Mouse (Mus musculus) heart, postnatal 36 days (tissue): ENCODE data around the gene Fam160a1. TPM values are rescaled to one million over a fixed set of nuclear protein-coding genes. Genes with fewer than 3 reads are reported as not detected.

Source experiments
- DNase-seq, 2 experiments: peaks; one replicate each; pipeline ENCODE4 v3.0.0; 2021 to 2022
- intact Hi-C: fragments of 180-260 bp; cut with DNase I; formaldehyde crosslinking; loops from one replicate; pipeline ENCODE4 v1.15.1; 2025
- total RNA-seq, 2 experiments: library from RNA; stranded (reverse); gene quantifications; 2 replicates each; pipeline ENCODE4 v1.2.3; 2021

The Fam160a1 gene
- total RNA-seq, result 10 to 100 TPM; 46.4 to 67.6 TPM

- intact Hi-C loops, result no loop called here
Measured at GRCm38 (mm10) chr3:85817191-85817590, at the start of gene Fam160a1. Gene Fam160a1 (minus strand): TSS chr3:85817291.

DNA sequence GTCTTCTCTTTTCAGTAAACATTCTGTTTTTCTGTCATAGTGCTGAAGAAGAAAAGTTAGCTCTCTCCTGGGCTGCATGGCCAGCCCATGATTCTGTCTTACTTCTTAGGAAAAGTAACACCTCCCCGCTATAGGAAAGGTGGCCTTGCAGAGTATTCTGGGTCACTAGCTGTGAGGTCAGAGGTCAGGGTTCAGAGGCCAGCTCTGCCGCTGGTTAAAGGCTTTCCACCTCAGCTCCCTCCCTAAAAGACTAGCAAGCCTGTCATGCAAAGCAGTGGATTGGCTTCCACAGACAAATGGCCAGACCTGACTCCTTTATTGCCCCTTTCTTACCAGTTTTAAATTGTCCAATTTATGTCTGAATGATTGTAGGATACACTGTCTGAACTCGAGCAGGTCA is 46.9 kb upstream of the Fam160a1 start:
- DNase-seq, result no peak
- intact Hi-C loops, result no loop called here

More at GRCm38 (mm10) chr3:85817191-85817590, at the start of gene Fam160a1:
- no peak for DNase-seq

- intact Hi-C loops, result no loop called here
Measured at GRCm38 (mm10) chr3:85862886-85863285, 45.8 kb upstream of the Fam160a1 start.

DNA sequence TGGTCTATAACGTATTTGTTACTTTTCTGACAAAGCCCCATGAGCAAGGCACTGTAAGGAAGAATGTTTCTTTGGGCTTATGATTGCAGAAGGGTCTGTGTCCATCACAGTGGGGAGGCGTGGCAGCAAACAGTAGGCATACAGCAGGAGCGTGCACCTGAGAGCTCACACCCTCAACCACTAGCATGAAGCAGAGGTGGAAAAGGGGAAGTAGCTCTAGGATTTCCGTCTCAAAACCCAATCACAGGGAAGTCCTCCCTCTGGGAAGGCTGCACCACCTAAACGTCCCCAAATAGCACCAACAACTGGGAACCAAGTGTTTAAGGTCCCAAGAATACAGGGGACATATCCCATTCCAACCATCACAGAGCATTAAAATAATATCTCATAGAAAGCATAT is 43.9 kb upstream of the Fam160a1 start:
- no peak for DNase-seq
- intact Hi-C loops, result no loop called here

More at GRCm38 (mm10) chr3:85862886-85863285, 45.8 kb upstream of the Fam160a1 start:
- no peak for DNase-seq

DNA sequence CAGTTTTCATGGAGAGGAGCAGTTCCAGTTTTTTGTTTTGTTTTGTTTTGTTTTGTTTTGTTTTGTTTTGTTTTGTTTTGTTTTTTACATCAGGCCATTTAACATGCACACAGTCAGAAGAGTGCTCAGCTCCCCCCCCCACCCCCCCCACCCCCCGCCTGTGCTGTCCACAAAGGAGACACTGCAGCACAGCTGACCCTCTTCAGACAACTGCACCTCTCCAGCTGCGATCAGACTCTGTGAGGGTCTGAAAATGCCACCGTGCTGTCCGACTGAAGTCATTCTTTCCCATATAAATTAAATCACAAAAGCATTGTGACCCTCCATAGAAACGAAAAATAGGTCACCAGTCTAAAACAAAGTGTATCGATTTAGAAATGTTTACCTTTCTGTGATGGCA is 42.2 kb upstream of the Fam160a1 start:
- DNase-seq, result no peak
- intact Hi-C loops, result loop anchor here (5.0 kb wide), 1 partner anchor 47 kb away; no protein-coding TSS in a partner anchor

DNA sequence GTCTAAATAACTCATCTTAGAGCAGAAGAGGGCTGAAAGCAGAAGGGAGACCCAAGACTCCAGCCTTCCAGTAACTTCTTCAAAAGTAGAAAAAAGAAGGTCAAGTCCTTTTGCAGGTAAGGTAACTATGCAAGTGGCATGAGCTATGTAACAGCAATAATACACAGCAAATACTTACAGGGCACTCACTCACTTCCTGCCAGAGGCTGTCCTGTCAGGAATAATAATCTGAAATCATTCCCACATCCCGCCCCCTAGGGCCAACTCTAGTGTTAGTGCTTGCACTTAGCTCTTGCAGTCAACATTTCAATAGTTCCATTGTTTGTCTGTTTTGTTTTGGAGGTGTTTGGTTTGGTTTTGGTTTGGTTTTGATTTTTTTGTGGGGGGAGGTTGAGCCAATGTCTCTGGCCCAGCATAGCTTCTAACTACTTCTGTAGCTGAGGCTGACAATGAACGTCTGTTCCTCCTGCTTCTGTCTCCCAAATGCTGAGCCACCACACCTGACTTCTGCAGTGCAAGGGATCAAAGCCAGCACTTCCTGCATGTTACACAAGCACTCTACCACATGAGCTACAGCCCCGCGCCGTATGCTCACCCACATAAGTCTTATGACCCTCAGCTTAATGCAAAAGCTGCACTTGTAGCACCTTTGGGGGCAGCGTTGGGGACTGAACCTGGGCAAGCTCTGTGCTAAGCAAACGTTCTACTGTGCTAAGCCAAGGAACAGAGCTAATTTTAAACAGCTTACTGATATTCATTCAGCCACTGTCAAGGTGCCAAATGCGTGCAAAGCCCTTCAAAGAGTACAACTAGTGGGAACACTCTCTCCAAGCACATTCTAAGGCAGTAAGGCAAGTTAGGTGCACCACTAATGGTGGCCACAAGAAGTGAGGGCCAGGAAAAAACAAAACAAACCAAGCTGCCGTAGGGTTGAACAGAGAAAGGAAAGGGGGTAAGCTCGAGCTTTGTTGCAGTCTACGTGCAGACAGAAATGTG is 41.3 kb upstream of the Fam160a1 start:
- intact Hi-C loops, result loop anchor here (1.0 to 5.0 kb wide), 2 partner anchors 29 to 46 kb away; partner anchors contain the start of genes Glt28d2 and Gm37240
- DNase-seq, result peak; percentile 45 to 64

- DNase-seq, result no peak
- intact Hi-C loops, result loop anchor here (5.0 kb wide), 1 partner anchor 45 kb away; no protein-coding TSS in a partner anchor
Measured at GRCm38 (mm10) chr3:85857083-85857482, 40.0 kb upstream of the Fam160a1 start.

DNA sequence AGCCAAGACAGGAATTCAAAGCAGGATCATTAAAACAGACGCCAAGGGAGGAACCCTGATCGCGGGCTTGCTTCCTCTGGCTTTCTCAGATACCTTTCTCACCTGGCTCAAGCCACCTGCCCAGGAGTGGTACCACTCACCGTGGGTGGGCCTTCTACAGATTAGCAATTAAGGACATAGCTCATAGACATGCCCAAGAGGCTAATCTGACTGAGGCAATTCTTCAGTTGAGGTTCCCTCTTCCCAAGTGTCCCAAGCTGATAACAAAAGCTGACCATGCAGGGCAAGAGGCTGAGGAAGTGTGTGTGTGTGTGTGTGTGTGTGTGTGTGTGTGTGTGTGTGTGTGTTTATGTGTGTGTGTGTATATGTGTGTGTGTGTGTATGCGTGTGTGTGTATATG is 38.9 kb upstream of the Fam160a1 start:
- intact Hi-C loops, result loop anchor here (5.0 kb wide), 1 partner anchor 44 kb away; no protein-coding TSS in a partner anchor
- no peak for DNase-seq

DNA sequence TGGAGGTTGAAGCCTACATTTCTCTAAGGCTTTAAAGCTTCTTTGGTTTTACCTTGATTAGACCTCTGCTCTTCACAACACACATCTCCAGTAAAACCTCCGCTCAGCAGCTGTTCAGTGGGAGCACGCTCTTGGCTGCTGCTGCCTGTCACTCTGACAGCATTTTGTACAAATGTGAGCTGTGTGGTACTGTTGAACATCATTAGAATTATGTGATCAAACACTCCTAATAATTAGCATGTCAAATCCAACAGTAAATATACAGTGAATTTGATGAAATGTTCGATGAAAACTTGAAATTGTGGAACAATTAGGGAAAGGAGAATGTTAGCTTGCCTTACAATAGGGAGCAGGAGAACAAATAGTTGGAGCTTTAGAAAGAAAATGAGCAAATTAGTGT is 38.0 kb upstream of the Fam160a1 start:
- no peak for DNase-seq
- intact Hi-C loops, result loop anchor here (5.0 kb wide), 1 partner anchor 43 kb away; no protein-coding TSS in a partner anchor

GRCm38 (mm10) chr3:85854143-85854542 is 37.1 kb upstream of the Fam160a1 start:
- intact Hi-C loops, result no loop called here
- DNase-seq, result no peak

GRCm38 (mm10) chr3:85853715-85854114 is 36.6 kb upstream of the Fam160a1 start:
- intact Hi-C loops, result no loop called here
- DNase-seq, result no peak

- intact Hi-C loops, result no loop called here
- DNase-seq, result no peak
Measured at GRCm38 (mm10) chr3:85850079-85850478, 33.0 kb upstream of the Fam160a1 start.

DNA sequence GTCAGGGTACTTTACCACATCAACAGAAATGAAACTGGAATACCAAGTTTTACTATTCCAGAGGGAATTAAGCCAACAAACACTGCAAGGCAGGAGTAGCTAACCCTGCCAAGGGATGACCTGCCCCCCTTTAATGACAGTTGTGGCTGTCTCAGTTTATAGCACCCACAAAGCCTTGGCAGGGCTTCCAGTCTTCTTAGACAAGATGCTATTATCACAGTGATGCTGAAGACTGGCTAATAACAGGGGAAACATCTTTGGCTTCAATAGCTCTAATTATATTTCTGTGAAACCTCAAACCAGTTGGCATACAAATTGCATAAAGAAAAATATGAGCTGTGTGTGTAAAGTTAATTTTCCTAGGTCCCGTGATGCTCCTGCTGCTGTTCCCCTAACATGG is 29.2 kb upstream of the Fam160a1 start:
- intact Hi-C loops, result no loop called here

DNA sequence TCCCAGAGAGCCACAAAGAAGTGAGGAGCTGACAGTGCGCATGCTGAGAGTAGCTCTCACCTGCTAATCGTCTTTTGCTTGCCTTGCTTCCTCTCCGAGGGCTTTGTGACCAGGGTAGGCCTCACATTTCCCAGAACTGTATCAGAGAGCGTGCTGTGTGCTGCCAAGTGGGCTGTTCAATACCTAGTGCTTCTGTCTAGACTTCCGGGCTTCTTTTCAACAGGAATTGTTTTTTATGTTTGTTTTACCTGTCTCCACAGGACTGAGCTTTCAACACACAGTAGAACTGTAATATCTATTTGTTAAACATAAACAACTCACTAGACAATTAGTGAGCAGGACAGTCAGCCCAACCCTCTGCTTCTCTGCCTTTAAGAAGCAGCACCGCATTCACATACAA is 28.2 kb upstream of the Fam160a1 start:
- intact Hi-C loops, result no loop called here
- no peak for DNase-seq

More for the DNA sequence above, 29.2 kb upstream of the Fam160a1 start:
- DNase-seq, result no peak

GRCm38 (mm10) chr3:85842881-85843218 is 25.8 kb upstream of the Fam160a1 start:
- DNase-seq, result peak in 1 of 2 experiments; percentile 28
- intact Hi-C loops, result loop anchor here (5.0 kb wide), 1 partner anchor 44 kb away; the partner anchor contains the start of genes Glt28d2 and Gm37240

- DNase-seq, result no peak
- intact Hi-C loops, result loop anchor here (5.0 kb wide), 1 partner anchor 45 kb away; the partner anchor contains the start of genes Glt28d2 and Gm37240
Measured at GRCm38 (mm10) chr3:85842177-85842880, 25.2 kb upstream of the Fam160a1 start.

- intact Hi-C loops, result loop anchor here (5.0 kb wide), 1 partner anchor 46 kb away; the partner anchor contains the start of genes Glt28d2 and Gm37240
Measured at GRCm38 (mm10) chr3:85841454-85842176, 24.5 kb upstream of the Fam160a1 start.

GRCm38 (mm10) chr3:85833627-85834026 is 16.5 kb upstream of the Fam160a1 start:
- no peak for DNase-seq
- intact Hi-C loops, result no loop called here

More at GRCm38 (mm10) chr3:85841454-85842176, 24.5 kb upstream of the Fam160a1 start:
- DNase-seq, result no peak

GRCm38 (mm10) chr3:85832490-85833155 is 15.5 kb upstream of the Fam160a1 start:
- no peak for DNase-seq
- intact Hi-C loops, result no loop called here

DNA sequence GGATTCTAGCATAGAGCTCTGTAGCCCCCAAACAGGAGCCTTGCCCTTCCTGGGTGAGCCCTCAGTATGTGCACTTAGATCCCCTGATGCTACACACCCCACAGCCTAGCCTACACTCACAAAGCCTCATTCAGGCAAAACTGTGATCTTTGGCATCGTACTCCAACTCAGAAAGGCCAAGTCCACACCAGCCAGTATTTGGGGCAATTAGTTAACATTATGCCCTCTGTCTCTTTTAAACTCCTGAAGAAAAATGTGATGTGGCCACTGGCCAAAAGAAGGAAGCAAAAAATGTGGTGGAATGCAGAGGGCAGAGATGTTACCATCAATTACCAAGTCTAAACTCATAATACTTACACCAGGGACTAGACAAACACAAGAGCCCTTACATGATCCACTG is 14.7 kb upstream of the Fam160a1 start:
- intact Hi-C loops, result no loop called here
- no peak for DNase-seq
